Mouse (Mus musculus) bone marrow macrophage, adult 2 months (primary cell): ENCODE measurements around the gene Nab2.

Experiments
- CTCF ChIP-seq: IDR thresholded peaks from 2 replicates; pipeline ENCODE4 v1.5.1; 2012; ENCODE audit warnings: low read depth, mild to moderate bottlenecking, low read length, moderate library complexity
- POLR2A ChIP-seq: IDR thresholded peaks from 2 replicates; pipeline ENCODE4 v1.6.1; 2012; ENCODE audit warnings: mild to moderate bottlenecking, low read depth, low read length, borderline replicate concordance

DNA sequence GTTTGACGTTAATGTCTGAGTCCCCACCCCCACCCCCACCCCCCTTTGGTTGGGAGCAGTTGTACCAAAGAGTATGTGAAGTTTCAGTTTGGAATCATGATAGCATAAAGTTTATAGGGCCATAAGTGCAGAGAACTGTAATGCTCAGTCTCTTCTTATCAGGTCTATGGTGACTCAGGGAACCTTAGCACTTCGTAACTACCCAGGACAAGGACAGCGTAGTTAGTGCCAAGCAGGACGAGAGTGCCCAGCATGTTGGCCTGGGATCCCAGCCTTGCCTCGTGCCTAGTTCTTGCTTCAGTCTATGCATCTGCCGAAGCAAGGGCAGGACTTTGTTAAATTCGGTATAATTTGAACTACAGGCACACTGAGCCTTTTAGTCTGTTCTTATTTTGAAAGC lies 27.4 kb upstream of the Nab2 start:
- TF ChIP-seq CTCF (no peak), POLR2A (no peak)
